Mouse (Mus musculus): ENCODE results near the gene Dab1.

GRCm38 (mm10) chr4:104438730-104439129, 819.6 kb downstream of the Dab1 start:
- TF ChIP-seq CTCF (IDR thresholded peaks at IDR 0.05; ENCODE audit: insufficient read depth, low read depth, low read length), result no peak
- TF ChIP-seq POLR2A (IDR thresholded peaks at IDR 0.05; ENCODE audit: insufficient read depth, low read depth, low read length), result no peak

All from olfactory bulb, adult 2 months (tissue).